Mouse (Mus musculus) neural tube, embryonic 13.5 days (tissue): ENCODE measurements around the gene Gm21095. TPM values are rescaled to one million over a fixed set of nuclear protein-coding genes. Genes with fewer than 3 reads are reported as not detected.
"Not testable (repeated sequence)": the region's sequence is repeated elsewhere in the genome, so short reads cannot be mapped to it uniquely, and the experiment has no call there.

Experiments used
- ATAC-seq: fragments of 200-750 bp; cut with Nextera tagmentation; 2 replicates; pipeline ENCODE4 v1.8.0; 2017; ENCODE audit warnings: low read depth, mild to moderate bottlenecking, moderate TSS enrichment, moderate library complexity
- H3K27ac ChIP-seq: fragments of 300-500 bp; sonication (generic); replicated peaks from 2 replicates; pipeline ENCODE4 v1.5.1; 2015; ENCODE audit warnings: moderate library complexity, mild to moderate bottlenecking, inconsistent platforms
- H3K27me3 ChIP-seq: fragments of 300-500 bp; sonication (generic); 2 replicates; pipeline ENCODE4 v1.6.1; 2015; ENCODE audit warnings: mild to moderate bottlenecking, inconsistent platforms
- H3K36me3 ChIP-seq: fragments of 300-500 bp; sonication (generic); 2 replicates; pipeline ENCODE4 v1.6.1; 2015; ENCODE audit warnings: mild to moderate bottlenecking, inconsistent platforms
- H3K4me1 ChIP-seq: fragments of 300-500 bp; sonication (generic); replicated peaks from 2 replicates; pipeline ENCODE4 v1.6.1; 2015; ENCODE audit warnings: inconsistent platforms
- H3K4me2 ChIP-seq: fragments of 300-500 bp; sonication (generic); 2 replicates; pipeline ENCODE4 v1.6.1; 2015; ENCODE audit warnings: inconsistent platforms, mild to moderate bottlenecking, moderate library complexity
- H3K4me3 ChIP-seq: fragments of 300-500 bp; sonication (generic); 2 replicates; pipeline ENCODE4 v1.5.1; 2015; ENCODE audit warnings: mild to moderate bottlenecking, inconsistent platforms
- H3K9ac ChIP-seq: fragments of 300-500 bp; sonication (generic); 2 replicates; pipeline ENCODE4 v1.6.1; 2015; ENCODE audit warnings: moderate library complexity, mild to moderate bottlenecking, inconsistent platforms
- H3K9me3 ChIP-seq: fragments of 300-500 bp; sonication (generic); 2 replicates; pipeline ENCODE4 v1.6.1; 2016; ENCODE audit warnings: inconsistent platforms
- WGBS: fragments of 180-500 bp; shearing (Covaris S2); methylation state at CpG from one replicate; pipeline ENCODE4 v1.1.7; 2015; 5-methylcytosine and 5-hydroxymethylcytosine counted together
- polyA plus RNA-seq: library from polyadenylated mRNA; unstranded; fragments of >200 nt; fragmentation: Nextera tagmentation; extraction: Ambion mirVana; gene quantifications from 2 replicates; pipeline ENCODE4 v1.2.1, GENCODE M21; 2015

Gm21095 gene
- polyA plus RNA-seq = not detected in 2 replicates

DNA sequence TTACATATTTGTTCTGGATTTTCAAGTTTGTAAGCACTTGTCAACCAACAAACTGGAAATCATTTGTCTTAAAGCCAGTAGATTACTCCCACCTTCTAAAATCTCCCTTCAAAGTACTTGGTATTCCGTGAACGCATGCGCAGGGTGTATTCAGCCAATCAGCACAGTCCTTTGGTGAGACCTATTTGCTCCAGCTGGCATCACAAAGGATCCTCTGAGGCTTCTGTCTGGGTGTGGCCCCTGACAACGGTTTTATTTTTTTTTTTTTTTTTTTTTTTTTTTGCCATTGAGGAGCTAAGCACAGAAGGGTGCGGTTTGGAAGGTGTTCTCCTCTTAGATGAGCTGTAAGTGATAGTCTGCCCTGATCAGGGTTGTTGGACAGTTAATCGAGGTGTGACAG is at the start of gene Gm21095:
Gm21095 (plus strand) TSS at position 301 of the 400 bp plus-strand sequence.
- H3K36me3 ChIP-seq, H3K4me2 ChIP-seq, ATAC-seq, H3K9me3 ChIP-seq, H3K27ac ChIP-seq, H3K4me3 ChIP-seq, H3K27me3 ChIP-seq, H3K4me1 ChIP-seq, H3K9ac ChIP-seq: not testable (repeated sequence)
- no CpG with 5 or more reads among the region's 6 CpGs for WGBS
